Mouse (Mus musculus): ENCODE data around the gene Tubg1.

Gene Tubg1

DNA sequence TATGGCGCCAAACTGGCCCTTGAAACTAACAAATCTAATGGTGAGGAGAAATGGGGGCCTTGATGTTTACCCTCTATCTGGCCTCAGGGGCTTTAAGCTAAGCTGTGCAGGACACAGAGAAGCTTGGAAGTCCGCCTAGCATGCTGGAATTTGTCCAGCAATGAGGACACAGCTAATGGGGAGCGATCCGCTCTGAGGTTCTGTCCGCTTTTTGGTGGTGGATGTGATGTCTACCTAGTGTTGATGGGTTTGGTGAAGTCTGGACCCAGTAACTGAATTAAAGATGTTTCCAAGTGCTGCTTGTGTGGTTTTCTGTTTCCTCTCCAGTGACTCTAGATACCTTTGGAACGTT, 33.4 kb upstream of the Tubg1 start:
- ChIA-PET CTCF (interaction anchor here in 3 of 4 experiments (0.5 to 2.4 kb wide), 6 partner anchors 9 to 144 kb away, joined by 4 to 9 read pairs (median 8); partner anchors contain the start of gene Psmc3ip (in 1 of the 3)), POLR2A (interaction anchor here in 2 of 4 experiments (0.6 to 6.2 kb wide), 15 partner anchors 8 to 565 kb away, joined by 3 to 39 read pairs (median 5); partner anchors contain the start of genes Psmc3ip (in 2 of the 2), Becn1 (in 1 of the 2), Hsd17b1 (in 1 of the 2) and Naglu (in 1 of the 2))

DNA sequence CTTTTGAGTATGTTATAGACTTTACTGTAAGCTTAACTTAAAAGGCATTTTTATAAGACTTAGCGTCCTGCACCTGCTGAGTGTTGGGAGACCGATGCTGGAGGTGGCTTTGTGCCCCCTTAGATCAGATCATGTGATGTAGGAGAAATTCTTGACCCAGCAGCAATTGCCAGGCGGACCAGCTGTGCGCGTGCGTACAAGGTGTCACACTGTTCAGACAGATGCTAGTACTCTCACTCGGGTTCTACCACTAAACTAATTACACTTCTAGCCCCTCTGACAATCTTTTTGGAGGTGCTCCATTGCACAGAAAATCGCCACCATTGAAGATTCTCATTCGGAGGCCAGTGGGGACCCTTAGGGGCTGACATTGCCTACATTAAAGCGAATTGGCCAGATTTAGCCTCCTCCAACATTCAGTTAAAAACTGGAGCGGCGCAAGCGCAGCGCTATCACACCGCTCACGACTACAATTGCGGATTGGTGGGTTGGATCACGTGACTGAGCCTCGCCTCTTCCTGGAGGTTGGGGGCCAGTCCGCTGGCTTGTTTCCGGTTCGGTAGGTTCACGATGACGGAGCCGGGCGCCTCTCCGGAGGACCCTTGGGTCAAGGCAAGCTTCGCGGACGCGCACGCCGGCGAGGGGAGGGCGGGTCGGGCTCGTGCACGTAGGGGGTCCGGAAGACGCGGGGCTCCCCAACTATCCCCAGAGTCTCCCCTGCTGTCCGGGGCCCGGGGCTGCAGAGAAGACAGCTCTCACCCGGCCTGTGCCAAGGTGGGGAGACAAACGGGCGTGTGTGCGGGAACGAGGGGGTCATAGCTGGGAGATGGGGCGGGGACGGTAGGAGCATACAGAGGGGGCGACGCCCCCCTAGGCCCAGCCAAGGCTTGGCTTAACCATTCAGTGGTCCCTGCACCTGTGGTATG, 32.7 kb upstream of the Tubg1 start, which contains the start of gene Mlx:
TSS of gene Mlx (plus strand) at position 522 of the 926 bp plus-strand sequence.
- POLR2A ChIA-PET: interaction anchor here (0.6 to 6.2 kb wide), 30 partner anchors 7 to 794 kb away, joined by 3 to 39 read pairs (median 5); partner anchors contain the start of genes Psmc3ip (in 3 of the 4), Naglu (in 2 of the 4), Retreg3 (in 2 of the 4) and Tubg1 (in 2 of the 4)
- CTCF ChIA-PET: interaction anchor here in 3 of 4 experiments (0.7 to 2.4 kb wide), 8 partner anchors 8 to 114 kb away, joined by 3 to 9 read pairs (median 8); partner anchors contain the start of gene Psmc3ip (in 1 of the 3)

- POLR2A ChIA-PET: interaction anchor here (0.6 to 6.2 kb wide), 27 partner anchors 8 to 795 kb away, joined by 3 to 26 read pairs (median 4); partner anchors contain the start of genes Psmc3ip (in 3 of the 4), Retreg3 (in 2 of the 4), Tubg1 (in 2 of the 4) and Atp6v0a1 (in 1 of the 4)
- CTCF ChIA-PET: interaction anchor here in 3 of 4 experiments (0.7 to 2.4 kb wide), 6 partner anchors 11 to 113 kb away, joined by 3 to 8 read pairs (median 6); no protein-coding TSS in a partner anchor
Observed at GRCm38 (mm10) chr11:101087682-101088055, 32.1 kb upstream of the Tubg1 start.

- ChIA-PET POLR2A (interaction anchor here in 2 of 4 experiments (1.0 to 6.2 kb wide), 5 partner anchors 9 to 63 kb away, joined by 3 to 26 read pairs (median 6); partner anchors contain the start of gene Hsd17b1 (in 1 of the 2)), CTCF (no interaction called here)
Observed at GRCm38 (mm10) chr11:101089931-101090330, 29.8 kb upstream of the Tubg1 start.

- ChIA-PET CTCF (interaction anchor here (0.6 to 2.4 kb wide), 31 partner anchors 8 to 772 kb away, joined by 3 to 18 read pairs (median 4); partner anchors contain the start of genes Coasy (in 2 of the 4), Plekhh3 (in 2 of the 4), Retreg3 (in 2 of the 4) and Tubg1 (in 2 of the 4)), POLR2A (interaction anchor here (0.6 to 4.2 kb wide), 45 partner anchors 7 to 349 kb away, joined by 3 to 39 read pairs (median 4); partner anchors contain the start of genes Coasy (in 3 of the 4), Mlx (in 2 of the 4), Naglu (in 2 of the 4) and Plekhh3 (in 2 of the 4))
Observed at GRCm38 (mm10) chr11:101094930-101095313, 24.8 kb upstream of the Tubg1 start.

- ChIA-PET POLR2A (interaction anchor here (0.5 to 4.2 kb wide), 52 partner anchors 8 to 681 kb away, joined by 3 to 39 read pairs (median 4); partner anchors contain the start of genes Coasy (in 3 of the 4), Retreg3 (in 3 of the 4), Tubg1 (in 3 of the 4) and Mlx (in 2 of the 4)), CTCF (interaction anchor here (0.5 to 2.4 kb wide), 46 partner anchors 8 to 772 kb away, joined by 3 to 18 read pairs (median 4); partner anchors contain the start of genes Coasy (in 3 of the 4), Ccr10 (in 2 of the 4), Mlx (in 2 of the 4) and Plekhh3 (in 2 of the 4))
Observed at GRCm38 (mm10) chr11:101095314-101096024, 24.3 kb upstream of the Tubg1 start, which contains the start of gene Psmc3ip. Gene Psmc3ip (minus strand): TSS chr11:101095436.

GRCm38 (mm10) chr11:101098231-101098630, 21.5 kb upstream of the Tubg1 start:
- ChIA-PET CTCF (no interaction called here), POLR2A (interaction anchor here in 3 of 4 experiments (0.6 to 3.1 kb wide), 5 partner anchors 11 to 778 kb away, joined by 3 to 9 read pairs (median 3); partner anchors contain the start of genes Retreg3 (in 2 of the 3) and Tubg1 (in 2 of the 3))

- ChIA-PET CTCF (interaction anchor here in 1 of 4 experiments (1.5 to 1.8 kb wide), 2 partner anchors 45 to 78 kb away, joined by 3 to 8 read pairs; no protein-coding TSS in a partner anchor), POLR2A (interaction anchor here in 3 of 4 experiments (0.8 to 3.5 kb wide), 5 partner anchors 9 to 94 kb away, joined by 3 to 11 read pairs (median 6); partner anchors contain the start of genes Retreg3 (in 3 of the 3) and Tubg1 (in 3 of the 3))
Observed at GRCm38 (mm10) chr11:101103011-101103410, 16.7 kb upstream of the Tubg1 start.

GRCm38 (mm10) chr11:101109351-101109750, 10.4 kb upstream of the Tubg1 start:
- ChIA-PET CTCF (interaction anchor here in 2 of 4 experiments (0.7 to 1.2 kb wide), 3 partner anchors 50 to 476 kb away, joined by 3 to 7 read pairs (median 3); no protein-coding TSS in a partner anchor), POLR2A (interaction anchor here in 2 of 4 experiments (0.6 to 4.0 kb wide), 7 partner anchors 10 to 443 kb away, joined by 3 to 14 read pairs (median 3); partner anchors contain the start of genes Retreg3 (in 2 of the 2), Tubg1 (in 2 of the 2) and Wnk4 (in 1 of the 2))

DNA sequence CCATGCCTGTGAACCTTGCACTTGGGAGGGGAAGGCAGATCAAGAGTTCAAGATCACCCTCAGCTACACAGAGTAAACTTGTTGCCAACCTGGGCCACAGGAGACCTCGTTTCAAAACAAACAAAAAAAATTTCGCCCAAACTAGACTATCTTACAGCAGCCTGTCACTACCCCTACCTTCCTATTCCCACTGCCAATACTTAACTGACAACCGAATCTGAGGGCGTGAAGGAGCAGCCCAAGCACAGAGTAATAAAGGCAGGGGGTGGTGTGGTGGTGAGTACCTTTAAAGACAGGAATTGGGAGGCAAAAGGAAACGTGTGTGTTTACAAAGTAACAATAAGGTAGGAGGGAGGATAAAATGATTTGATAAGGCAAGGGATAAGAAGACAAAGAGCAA, 9.0 kb upstream of the Tubg1 start:
- POLR2A ChIA-PET: interaction anchor here in 2 of 4 experiments (0.7 to 0.8 kb wide), 2 partner anchors 9 to 25 kb away, joined by 3 read pairs; partner anchors contain the start of genes Retreg3 (in 1 of the 2) and Tubg1 (in 1 of the 2)
- CTCF ChIA-PET: interaction anchor here in 1 of 4 experiments (0.6 kb wide), 1 partner anchor 65 kb away, joined by 3 read pairs; no protein-coding TSS in a partner anchor

GRCm38 (mm10) chr11:101111178-101111577, 8.6 kb upstream of the Tubg1 start:
- POLR2A ChIA-PET: interaction anchor here in 2 of 4 experiments (0.7 to 0.8 kb wide), 2 partner anchors 9 to 26 kb away, joined by 3 read pairs; partner anchors contain the start of genes Retreg3 (in 1 of the 2) and Tubg1 (in 1 of the 2)
- CTCF ChIA-PET: no interaction called here

DNA sequence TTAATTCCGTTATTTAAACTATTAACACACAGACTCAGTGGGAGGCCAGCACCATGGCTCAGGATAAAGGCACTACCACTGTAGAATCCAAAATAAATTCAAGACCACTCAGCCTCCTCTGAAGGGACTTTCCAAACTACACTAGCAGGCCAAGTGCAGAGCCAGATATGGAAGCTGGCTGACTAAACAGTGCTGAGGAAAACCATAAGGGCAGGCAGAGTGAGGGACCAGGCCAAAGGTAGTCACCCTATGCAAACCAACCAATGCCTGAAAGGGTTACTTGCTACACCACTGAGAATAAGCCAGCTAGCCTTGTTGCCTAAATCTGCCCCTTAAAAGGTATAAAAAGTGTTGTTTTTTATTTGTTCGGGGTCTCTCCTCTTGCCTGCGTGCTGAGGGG, 7.6 kb upstream of the Tubg1 start:
- ChIA-PET POLR2A (no interaction called here), CTCF (no interaction called here)

DNA sequence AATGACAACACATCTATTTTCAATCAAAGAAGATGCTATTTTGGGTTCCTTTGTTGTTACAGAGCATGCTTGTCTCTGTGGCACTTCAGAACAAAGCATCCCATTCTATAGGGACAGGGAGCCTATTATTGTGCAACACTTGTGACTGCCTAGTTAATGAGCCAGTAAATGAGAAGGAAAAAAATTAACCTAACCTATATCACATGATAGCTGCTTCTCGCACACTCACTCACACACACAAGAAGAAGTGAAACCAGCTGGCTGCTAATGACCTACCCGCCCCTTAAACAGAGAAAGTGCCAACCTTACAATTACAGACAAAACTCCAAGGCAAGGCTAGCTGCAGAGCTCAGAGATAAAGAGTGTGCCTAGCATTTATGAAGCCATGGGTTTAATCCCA, 4.2 kb upstream of the Tubg1 start:
- POLR2A ChIA-PET: interaction anchor here in 2 of 4 experiments (1.0 to 2.7 kb wide), 3 partner anchors 20 to 56 kb away, joined by 3 to 9 read pairs (median 3); partner anchors contain the start of genes Coasy (in 1 of the 2) and Psmc3ip (in 1 of the 2)
- CTCF ChIA-PET: interaction anchor here in 1 of 4 experiments (0.5 to 1.5 kb wide), 4 partner anchors 16 to 133 kb away, joined by 3 to 5 read pairs (median 3); partner anchors contain the start of gene Psmc3ip

- CTCF ChIA-PET: interaction anchor here in 2 of 4 experiments (0.5 to 1.4 kb wide), 5 partner anchors 9 to 183 kb away, joined by 3 to 11 read pairs (median 3); no protein-coding TSS in a partner anchor
- POLR2A ChIA-PET: interaction anchor here in 2 of 4 experiments (0.7 to 3.5 kb wide), 9 partner anchors 15 to 1067 kb away, joined by 3 to 22 read pairs (median 4); partner anchors contain the start of genes Mlx (in 2 of the 2), Psmc3ip (in 2 of the 2) and Lsm12 (in 1 of the 2)
Observed at GRCm38 (mm10) chr11:101118105-101118504, 1.6 kb upstream of the Tubg1 start.

DNA sequence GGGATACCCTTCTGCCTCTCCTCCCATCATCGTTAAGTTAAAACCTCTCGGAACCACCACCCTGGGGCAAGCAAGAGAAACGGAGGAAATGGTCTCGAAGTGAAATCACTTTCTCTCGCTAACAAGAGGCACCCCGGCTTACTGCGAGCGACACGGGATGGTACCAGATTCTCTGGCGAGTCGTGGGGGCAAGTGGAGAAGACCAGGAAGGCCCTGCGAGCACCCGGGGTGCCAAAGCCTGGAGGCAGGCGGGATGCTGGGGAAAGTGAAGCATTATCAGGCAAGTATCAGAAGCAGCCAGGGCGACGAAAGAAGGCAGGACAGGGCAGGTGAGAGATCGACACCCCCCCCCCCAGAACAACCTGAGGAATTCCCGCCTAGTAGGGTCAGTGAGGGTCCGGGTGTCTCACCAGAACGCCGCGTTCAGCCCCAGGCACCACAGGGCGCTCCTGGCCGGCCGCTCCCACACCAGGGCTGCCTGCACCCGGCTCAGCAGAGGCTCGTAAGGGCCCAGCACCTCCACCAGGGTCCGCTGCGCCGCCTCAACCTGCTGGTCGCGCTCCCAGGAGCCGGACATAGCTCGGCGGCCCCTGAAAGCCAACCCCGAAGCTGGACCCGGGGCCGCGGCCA, 492 bp upstream of the Tubg1 start:
- POLR2A ChIA-PET: interaction anchor here (0.6 to 3.5 kb wide), 75 partner anchors 8 to 1757 kb away, joined by 3 to 23 read pairs (median 4); partner anchors contain the start of genes Cntd1 (in 2 of the 4), Cntnap1 (in 2 of the 4), Coa3 (in 2 of the 4) and Mlx (in 2 of the 4)
- CTCF ChIA-PET: interaction anchor here in 3 of 4 experiments (0.5 to 1.8 kb wide), 17 partner anchors 8 to 792 kb away, joined by 3 to 13 read pairs (median 4); partner anchors contain the start of genes Psmc3ip (in 2 of the 3), Becn1 (in 1 of the 3), Ccr10 (in 1 of the 3) and Cntd1 (in 1 of the 3)
